Mouse (Mus musculus): ENCODE measurements at regions not wholly inside any gene's neighbourhood (a gene's known extent, or its start where the extent isn't known, plus 50 kb on each side); places are given as distances from the start of the nearest gene placed in this dataset.

GRCm38 (mm10) chr16:42808864-42809263, 66.8 kb upstream of the Zbtb20 start:
- DNase-seq (ENCODE audit: low spot score), result no peak

- DNase-seq (ENCODE audit: low spot score), result no peak
Measured at GRCm38 (mm10) chr16:42807536-42807935, 68.1 kb upstream of the Zbtb20 start.

GRCm38 (mm10) chr16:42803609-42804008, 72.1 kb upstream of the Zbtb20 start:
- DNase-seq (ENCODE audit: low spot score), result no peak

GRCm38 (mm10) chr16:42792571-42792970, 83.1 kb upstream of the Zbtb20 start:
- DNase-seq (ENCODE audit: low spot score), result no peak

GRCm38 (mm10) chr16:42784712-42785111, 91.0 kb upstream of the Zbtb20 start:
- no peak for DNase-seq (ENCODE audit: low spot score)

- DNase-seq (ENCODE audit: low spot score), result no peak
Measured at GRCm38 (mm10) chr16:42784031-42784430, 91.7 kb upstream of the Zbtb20 start.

GRCm38 (mm10) chr16:42782091-42782679, 93.5 kb upstream of the Zbtb20 start:
- DNase-seq (ENCODE audit: low spot score), result peak; percentile 18

GRCm38 (mm10) chr16:42781096-42782071, 94.3 kb upstream of the Zbtb20 start:
- no peak for DNase-seq (ENCODE audit: low spot score)

GRCm38 (mm10) chr16:42779957-42780356, 95.7 kb upstream of the Zbtb20 start:
- DNase-seq (ENCODE audit: low spot score), result no peak

GRCm38 (mm10) chr16:42772640-42773039, 103.0 kb upstream of the Zbtb20 start:
- DNase-seq (ENCODE audit: low spot score), result no peak

GRCm38 (mm10) chr16:42770199-42770598, 105.5 kb upstream of the Zbtb20 start:
- DNase-seq (ENCODE audit: low spot score), result no peak

- no peak for DNase-seq (ENCODE audit: low spot score)
Measured at GRCm38 (mm10) chr16:42748681-42749080, 127.0 kb upstream of the Zbtb20 start.

GRCm38 (mm10) chr16:42745943-42746675, 129.6 kb upstream of the Zbtb20 start:
- DNase-seq (ENCODE audit: low spot score), result no peak

GRCm38 (mm10) chr16:42743538-42743937, 132.1 kb upstream of the Zbtb20 start:
- DNase-seq (ENCODE audit: low spot score), result no peak

- DNase-seq (ENCODE audit: low spot score), result no peak
Measured at GRCm38 (mm10) chr16:42743120-42743519, 132.6 kb upstream of the Zbtb20 start.

GRCm38 (mm10) chr16:42727826-42728225, 147.9 kb upstream of the Zbtb20 start:
- DNase-seq (ENCODE audit: low spot score), result no peak

- DNase-seq (ENCODE audit: low spot score), result no peak
Measured at GRCm38 (mm10) chr16:42719915-42720314, 155.8 kb upstream of the Zbtb20 start.

GRCm38 (mm10) chr16:42718452-42718851, 157.2 kb upstream of the Zbtb20 start:
- DNase-seq (ENCODE audit: low spot score), result no peak

GRCm38 (mm10) chr16:42717828-42718412, 157.8 kb upstream of the Zbtb20 start:
- no peak for DNase-seq (ENCODE audit: low spot score)

- no peak for DNase-seq (ENCODE audit: low spot score)
Measured at GRCm38 (mm10) chr16:42717075-42717827, 158.4 kb upstream of the Zbtb20 start.

- no peak for DNase-seq (ENCODE audit: low spot score)
Measured at GRCm38 (mm10) chr16:42702676-42703075, 173.0 kb upstream of the Zbtb20 start.

Data from gastrocnemius, adult 18-20 months (tissue).